Mouse (Mus musculus): ENCODE measurements at regions not wholly inside any gene's neighbourhood (a gene's known extent, or its start where the extent isn't known, plus 50 kb on each side); places are given as distances from the start of the nearest gene placed in this dataset.

- H3K4me1 ChIP-seq = no peaks in the 10 kb centered on the region
- no peak overlapping the region for H3K9ac ChIP-seq
- no peak overlapping the region for H3K4me3 ChIP-seq
- ATAC-seq (ENCODE audit: low FRiP score, low read depth) = no peak
- 68% methylated on average over 5 of the region's 5 CpGs for WGBS
- no peak overlapping the region for H3K27ac ChIP-seq
- no peak overlapping the region for H3K4me2 ChIP-seq (replicated peaks)
- H3K36me3 ChIP-seq = no peaks in the 10 kb centered on the region
- H3K9me3 ChIP-seq = no peaks in the 10 kb centered on the region
- no peaks in the 10 kb centered on the region for H3K27me3 ChIP-seq (replicated peaks)
These were observed 73.2 kb upstream of the 1700021F07Rik start for GRCm38 (mm10) chr2:173449198-173449597.

GRCm38 (mm10) chr2:173451993-173452481 is 70.3 kb upstream of the 1700021F07Rik start:
- Histone ChIP-seq H3K27ac (no peak overlapping the region), H3K27me3 (replicated peaks) (no peaks in the 10 kb centered on the region), H3K9me3 (peaks cover 4% of the 10 kb centered on the region), H3K9ac (no peak overlapping the region), H3K4me1 (no peaks in the 10 kb centered on the region), H3K36me3 (no peaks in the 10 kb centered on the region), H3K4me3 (no peak overlapping the region), H3K4me2 (replicated peaks) (no peak overlapping the region)
- ATAC-seq (ENCODE audit: low FRiP score, low read depth) = no peak
- WGBS = 85% methylated on average over 15 of the region's 15 CpGs

- H3K4me2 ChIP-seq (replicated peaks) = no peak overlapping the region
- H3K27me3 ChIP-seq (replicated peaks) = no peaks in the 10 kb centered on the region
- H3K9ac ChIP-seq = no peak overlapping the region
- H3K9me3 ChIP-seq = peaks cover 4% of the 10 kb centered on the region
- no peaks in the 10 kb centered on the region for H3K4me1 ChIP-seq
- 87% methylated on average over 4 of the region's 4 CpGs for WGBS
- H3K27ac ChIP-seq = no peak overlapping the region
- no peak for ATAC-seq (ENCODE audit: low FRiP score, low read depth)
- no peak overlapping the region for H3K4me3 ChIP-seq
- no peaks in the 10 kb centered on the region for H3K36me3 ChIP-seq
These were observed 69.6 kb upstream of the 1700021F07Rik start for GRCm38 (mm10) chr2:173452800-173453199.

- WGBS = 68% methylated on average over 14 of the region's 14 CpGs
- Histone ChIP-seq H3K4me1 (no peaks in the 10 kb centered on the region), H3K9ac (no peak overlapping the region), H3K27ac (no peak overlapping the region), H3K27me3 (replicated peaks) (no peaks in the 10 kb centered on the region), H3K4me2 (replicated peaks) (no peak overlapping the region), H3K36me3 (no peaks in the 10 kb centered on the region), H3K9me3 (peaks cover 4% of the 10 kb centered on the region), H3K4me3 (no peak overlapping the region)
- ATAC-seq (ENCODE audit: low FRiP score, low read depth) = peak; percentile 53
These were observed 68.6 kb upstream of the 1700021F07Rik start for GRCm38 (mm10) chr2:173453569-173454405.

DNA sequence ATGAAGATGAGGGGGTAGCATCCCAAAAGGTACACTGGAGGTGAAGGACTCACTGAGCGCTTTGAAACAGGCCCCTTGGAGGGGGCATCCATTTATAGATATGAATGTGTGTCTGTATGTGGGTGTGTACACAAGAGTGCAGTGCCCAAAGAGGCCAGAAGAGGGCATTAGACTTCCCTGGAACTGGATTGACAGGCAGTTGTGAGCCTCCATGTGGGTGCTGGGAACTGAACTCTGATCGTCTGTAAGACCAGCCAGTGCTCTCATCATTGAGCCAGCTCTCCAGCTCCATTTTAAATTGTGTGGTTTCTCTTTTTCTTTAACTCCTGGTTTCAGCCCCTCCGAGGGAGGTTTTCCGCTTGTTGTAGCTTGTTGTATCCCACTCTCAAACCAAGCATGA is 67.6 kb upstream of the 1700021F07Rik start:
- 96% methylated on average over 4 of the region's 4 CpGs for WGBS
- Histone ChIP-seq H3K4me2 (replicated peaks) (no peak overlapping the region), H3K27me3 (replicated peaks) (no peaks in the 10 kb centered on the region), H3K36me3 (no peaks in the 10 kb centered on the region), H3K4me1 (no peaks in the 10 kb centered on the region), H3K9me3 (peaks cover 4% of the 10 kb centered on the region), H3K9ac (no peak overlapping the region), H3K27ac (no peak overlapping the region), H3K4me3 (no peak overlapping the region)
- ATAC-seq (ENCODE audit: low FRiP score, low read depth) = no peak

GRCm38 (mm10) chr2:173455216-173455615 is 67.2 kb upstream of the 1700021F07Rik start:
- 91% methylated on average over 12 of the region's 12 CpGs for WGBS
- Histone ChIP-seq H3K27ac (no peak overlapping the region), H3K27me3 (replicated peaks) (no peaks in the 10 kb centered on the region), H3K4me1 (no peaks in the 10 kb centered on the region), H3K36me3 (no peaks in the 10 kb centered on the region), H3K4me2 (replicated peaks) (no peak overlapping the region), H3K4me3 (no peak overlapping the region), H3K9me3 (peaks cover 4% of the 10 kb centered on the region), H3K9ac (no peak overlapping the region)
- no peak for ATAC-seq (ENCODE audit: low FRiP score, low read depth)

GRCm38 (mm10) chr2:173456083-173456482 is 66.3 kb upstream of the 1700021F07Rik start:
- 87% methylated on average over 7 of the region's 7 CpGs for WGBS
- ATAC-seq (ENCODE audit: low FRiP score, low read depth) = no peak

GRCm38 (mm10) chr2:173456924-173457623 is 65.3 kb upstream of the 1700021F07Rik start:
- Histone ChIP-seq H3K4me3 (no peak overlapping the region), H3K4me1 (no peaks in the 10 kb centered on the region), H3K27me3 (replicated peaks) (no peaks in the 10 kb centered on the region), H3K9me3 (peaks cover 4% of the 10 kb centered on the region), H3K36me3 (no peaks in the 10 kb centered on the region), H3K27ac (no peak overlapping the region), H3K4me2 (replicated peaks) (no peak overlapping the region), H3K9ac (no peak overlapping the region)
- WGBS = 91% methylated on average over 9 of the region's 9 CpGs
- no peak for ATAC-seq (ENCODE audit: low FRiP score, low read depth)

More at GRCm38 (mm10) chr2:173456083-173456482, 66.3 kb upstream of the 1700021F07Rik start:
- Histone ChIP-seq H3K4me2 (replicated peaks) (no peak overlapping the region), H3K27me3 (replicated peaks) (no peaks in the 10 kb centered on the region), H3K9ac (no peak overlapping the region), H3K4me3 (no peak overlapping the region), H3K9me3 (peaks cover 4% of the 10 kb centered on the region), H3K4me1 (no peaks in the 10 kb centered on the region), H3K36me3 (no peaks in the 10 kb centered on the region), H3K27ac (no peak overlapping the region)

DNA sequence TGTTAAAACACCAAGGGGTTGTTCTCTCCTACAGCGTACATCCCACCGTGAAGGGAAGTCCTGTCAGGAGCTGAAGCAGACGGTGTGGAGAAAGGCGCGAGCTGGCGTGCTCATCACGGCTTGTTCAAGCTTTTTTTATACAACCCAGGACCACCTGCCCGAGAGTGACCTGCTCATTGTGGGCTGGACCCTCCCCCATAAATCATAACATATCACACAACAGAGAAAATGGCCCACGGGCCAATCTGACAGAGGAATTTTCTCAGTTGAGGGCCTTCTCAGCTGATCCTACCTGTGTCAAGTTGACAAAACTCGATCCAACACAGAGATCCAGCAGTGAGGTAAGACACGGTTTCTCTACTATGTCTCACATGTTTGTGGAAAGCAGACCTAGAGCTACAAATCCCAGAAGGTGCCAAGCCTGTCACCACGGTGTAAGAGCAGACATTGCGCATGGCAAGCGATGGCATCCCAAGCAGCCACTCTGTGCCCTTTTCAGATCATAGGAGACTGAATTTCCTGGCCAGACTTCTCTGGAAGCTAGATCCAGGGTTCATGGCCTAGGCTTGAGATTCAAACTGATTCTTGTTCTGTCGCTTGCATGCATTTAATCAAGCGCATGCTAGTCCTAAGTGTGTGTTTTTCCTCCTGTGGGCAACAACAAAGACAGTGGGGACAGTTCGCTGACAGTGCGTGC is 64.6 kb upstream of the 1700021F07Rik start:
- no peak overlapping the region for H3K27ac ChIP-seq
- no peaks in the 10 kb centered on the region for H3K4me1 ChIP-seq
- WGBS = 91% methylated on average over 18 of the region's 18 CpGs

DNA sequence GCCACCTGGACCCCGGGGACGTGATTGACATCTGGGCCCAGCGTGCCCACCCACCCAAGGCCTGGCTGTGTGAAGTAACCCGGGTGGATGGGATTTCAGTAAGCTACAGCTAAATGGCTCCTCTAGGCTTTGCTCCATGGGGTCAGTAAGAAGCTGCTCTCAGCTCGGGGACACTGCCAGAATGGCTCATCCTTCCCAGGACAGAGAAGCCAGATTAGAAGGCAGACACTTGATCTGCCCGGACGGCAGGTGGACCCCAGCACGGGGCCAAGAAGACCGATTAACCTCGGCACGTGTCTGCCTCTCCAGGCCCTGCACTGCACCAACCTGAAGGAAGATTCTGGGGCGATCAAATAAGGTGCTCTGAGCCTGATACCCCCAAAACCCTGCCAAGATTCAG is 63.5 kb upstream of the 1700021F07Rik start:
- no peaks in the 10 kb centered on the region for H3K27me3 ChIP-seq (replicated peaks)
- 91% methylated on average over 12 of the region's 12 CpGs for WGBS
- no peak for ATAC-seq (ENCODE audit: low FRiP score, low read depth)

More for the DNA sequence above, 64.6 kb upstream of the 1700021F07Rik start:
- Histone ChIP-seq H3K9ac (no peak overlapping the region), H3K4me2 (replicated peaks) (no peak overlapping the region), H3K36me3 (no peaks in the 10 kb centered on the region), H3K27me3 (replicated peaks) (no peaks in the 10 kb centered on the region), H3K4me3 (no peak overlapping the region), H3K9me3 (peaks cover 4% of the 10 kb centered on the region)
- ATAC-seq (ENCODE audit: low FRiP score, low read depth) = no peak

GRCm38 (mm10) chr2:173463313-173463712 is 59.1 kb upstream of the 1700021F07Rik start:
- WGBS = 93% methylated on average over 9 of the region's 9 CpGs

More for the DNA sequence above, 63.5 kb upstream of the 1700021F07Rik start:
- H3K36me3 ChIP-seq = no peaks in the 10 kb centered on the region
- H3K4me2 ChIP-seq (replicated peaks) = no peak overlapping the region
- H3K4me3 ChIP-seq = no peak overlapping the region
- H3K4me1 ChIP-seq = no peaks in the 10 kb centered on the region
- no peak overlapping the region for H3K9ac ChIP-seq
- peaks cover 4% of the 10 kb centered on the region for H3K9me3 ChIP-seq
- H3K27ac ChIP-seq = no peak overlapping the region

GRCm38 (mm10) chr2:173464562-173464961 is 57.8 kb upstream of the 1700021F07Rik start:
- ATAC-seq (ENCODE audit: low FRiP score, low read depth) = no peak

More at GRCm38 (mm10) chr2:173463313-173463712, 59.1 kb upstream of the 1700021F07Rik start:
- no peak overlapping the region for H3K9ac ChIP-seq
- H3K36me3 ChIP-seq = no peaks in the 10 kb centered on the region
- H3K4me2 ChIP-seq (replicated peaks) = no peak overlapping the region
- H3K4me3 ChIP-seq = no peak overlapping the region
- H3K9me3 ChIP-seq = no peaks in the 10 kb centered on the region
- no peaks in the 10 kb centered on the region for H3K27me3 ChIP-seq (replicated peaks)
- ATAC-seq (ENCODE audit: low FRiP score, low read depth) = no peak
- H3K4me1 ChIP-seq = no peaks in the 10 kb centered on the region
- no peak overlapping the region for H3K27ac ChIP-seq

More at GRCm38 (mm10) chr2:173464562-173464961, 57.8 kb upstream of the 1700021F07Rik start:
- Histone ChIP-seq H3K4me2 (replicated peaks) (no peak overlapping the region), H3K9me3 (no peaks in the 10 kb centered on the region), H3K27ac (no peak overlapping the region), H3K4me3 (no peak overlapping the region), H3K27me3 (replicated peaks) (no peaks in the 10 kb centered on the region), H3K36me3 (no peaks in the 10 kb centered on the region), H3K4me1 (no peaks in the 10 kb centered on the region), H3K9ac (no peak overlapping the region)
- WGBS = 91% methylated on average over 2 of the region's 2 CpGs
